Mouse (Mus musculus): Measurements from ENCODE around the gene Hic1.

GRCm38 (mm10) chr11:75200935-75201334, 31.6 kb upstream of the Hic1 start:
- TF ChIP-seq CTCF (IDR thresholded peaks at IDR 0.05; ENCODE audit: borderline replicate concordance, insufficient read depth, low read length) (no peak), POLR2A (IDR thresholded peaks at IDR 0.05; ENCODE audit: low read depth, low read length) (no peak)
